Comparison of ENCODE assay signal across 8 mouse cellular contexts in the genomic region with DNA sequence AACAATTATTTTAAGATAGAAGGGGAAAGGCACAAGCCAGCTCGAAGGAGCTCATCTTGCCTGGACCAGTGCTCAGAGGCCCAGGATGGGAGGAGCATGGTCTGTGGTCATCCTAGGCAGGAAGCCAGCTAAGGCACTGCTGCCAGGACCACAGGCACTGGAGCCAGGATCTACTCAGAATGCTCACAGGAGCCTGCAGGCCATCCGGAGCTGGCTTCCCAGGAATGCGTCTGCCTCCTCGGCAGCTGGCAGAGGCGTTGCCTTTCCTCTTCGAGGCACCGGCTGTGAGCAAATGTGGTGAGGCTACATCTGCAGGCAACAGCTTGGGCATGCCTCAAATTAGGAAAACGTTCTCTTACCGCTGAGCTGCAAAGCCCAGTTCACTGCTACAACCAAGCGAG. TPM values are rescaled to one million over a fixed set of nuclear protein-coding genes. Genes with fewer than 3 reads are reported as not detected.
A peak's percentile ranks its signal among the peaks of the same experiment; 100 is the strongest.
DNase-seq lines count a peak whose midpoint lies in the region; ATAC-seq lines count a peak whose summit lies in the region.

No protein-coding gene starts in this region.

- no peak overlapping the region for H3K27ac ChIP-seq in liver, embryonic 11.5 days (ENCODE audit: low read depth, low read length)

- H3K4me2 ChIP-seq in liver, embryonic 11.5 days, result no peak overlapping the region

- H3K36me3 ChIP-seq in liver, embryonic 11.5 days (ENCODE audit: control insufficient read depth, insufficient read depth, low read length), result no peaks in the 10 kb centered on the region

- no peaks in the 10 kb centered on the region for H3K4me1 ChIP-seq in liver, embryonic 11.5 days (replicated peaks; ENCODE audit: control insufficient read depth, insufficient read depth, low read length)

- no peaks in the 10 kb centered on the region for H3K9me3 ChIP-seq in liver, embryonic 11.5 days (ENCODE audit: control insufficient read depth, low read length)

- no peak overlapping the region for H3K9ac ChIP-seq in liver, embryonic 11.5 days (ENCODE audit: low read depth, low read length)

- H3K4me3 ChIP-seq in liver, embryonic 11.5 days (ENCODE audit: low read depth, low read length), result no peak overlapping the region

- peak; percentile 9 to 47 for DNase-seq in urinary bladder, adult 18-20 months (ENCODE audit: low spot score in 2 of 2)
- no peak for DNase-seq in urinary bladder, postnatal 10 days (ENCODE audit: low spot score)
- peak; percentile 93 to 95 for DNase-seq in cerebellum, postnatal 14 days
- DNase-seq in gastrocnemius, postnatal 25 days, result peak; percentile 89
- DNase-seq in kidney, postnatal 14 days, result peak; percentile 77
- peak; percentile 28 for DNase-seq in liver, embryonic 11.5 days (ENCODE audit: low spot score)
- peak; percentile 89 for DNase-seq in skeletal muscle tissue, adult 2 months (ENCODE audit: low read depth, low spot score)
- DNase-seq in thymus, postnatal 0 days (ENCODE audit: low spot score), result no peak

- 43% methylated on average over 10 of the region's 10 CpGs for WGBS in liver, embryonic 11.5 days

- H3K27me3 ChIP-seq in liver, embryonic 11.5 days (replicated peaks; ENCODE audit: control insufficient read depth, insufficient read depth, low read length), result no peaks in the 10 kb centered on the region

- ATAC-seq in liver, embryonic 11.5 days (replicated peaks; ENCODE audit: low FRiP score), result no peak

RNA-seq across cellular contexts. Expression of gene Hs6st1, which starts 37.8 kb away (rescaled TPM):
- total RNA-seq in gastrocnemius, postnatal 25 days (2021), result 10 to 100 TPM; 20.0 to 20.8 TPM
- 11.1 and 15.0 TPM in 2 replicates for polyA plus RNA-seq in liver, embryonic 11.5 days (2014; fragmentation: Nextera tagmentation; extraction: Ambion mirVana)
- 11.5 and 14.5 TPM in 2 replicates for polyA plus RNA-seq in thymus, postnatal 0 days (2015; fragmentation: Nextera tagmentation; extraction: Ambion mirVana)

Comparison
In these comparisons a context has a peak if more than half of its experiments do, and no peak if none do; other contexts are left out.
1. DNase-seq: peak in urinary bladder, adult 18-20 months (2 of 2), cerebellum, postnatal 14 days (2 of 2), gastrocnemius, postnatal 25 days (single experiment), kidney, postnatal 14 days (single experiment), liver, embryonic 11.5 days (single experiment) and skeletal muscle tissue, adult 2 months (single experiment); none in urinary bladder, postnatal 10 days (single experiment) and thymus, postnatal 0 days (single experiment).